Mouse (Mus musculus) ES-Bruce4 (cell line): Measurements from ENCODE around the gene Schip1. TPM values are rescaled to one million over a fixed set of nuclear protein-coding genes. Genes with fewer than 3 reads are reported as not detected.

ENCODE experiments used
- H3K27ac ChIP-seq: 2 replicates; pipeline ENCODE4 v1.5.1; 2012; ENCODE audit warnings: low read length, inconsistent platforms; ENCODE audit not compliant: insufficient read depth
- H3K27me3 ChIP-seq: 2 replicates; pipeline ENCODE4 v1.6.1; 2012; ENCODE audit warnings: mild to moderate bottlenecking, low read length, inconsistent platforms; ENCODE audit not compliant: control insufficient read depth, poor library complexity, insufficient read depth, severe bottlenecking
- H3K36me3 ChIP-seq: 2 replicates; pipeline ENCODE4 v1.6.1; 2012; ENCODE audit warnings: inconsistent platforms, mild to moderate bottlenecking, low read length, moderate library complexity; ENCODE audit not compliant: control insufficient read depth, poor library complexity, insufficient read depth, severe bottlenecking
- H3K4me1 ChIP-seq: one replicate; pipeline ENCODE4 v1.8.1; 2011; ENCODE audit warnings: low read length; ENCODE audit not compliant: control insufficient read depth, insufficient read depth
- H3K4me3 ChIP-seq: 2 replicates; pipeline ENCODE4 v1.5.1; 2011; ENCODE audit warnings: low read depth, mild to moderate bottlenecking, low read length
- H3K9ac ChIP-seq: 2 replicates; pipeline ENCODE4 v1.6.1; 2012; ENCODE audit warnings: low read depth, mild to moderate bottlenecking, inconsistent platforms; ENCODE audit not compliant: poor library complexity, severe bottlenecking
- H3K9me3 ChIP-seq: replicated peaks from 2 replicates; pipeline ENCODE4 v1.6.1; 2012; ENCODE audit warnings: mild to moderate bottlenecking, low read length, inconsistent platforms; ENCODE audit not compliant: control insufficient read depth, poor library complexity, insufficient read depth, severe bottlenecking
- CTCF ChIP-seq: IDR thresholded peaks from one replicate; pipeline ENCODE4 v1.8.1; 2011; ENCODE audit warnings: low read depth, low read length
- EP300 ChIP-seq: IDR thresholded peaks from 2 replicates; pipeline ENCODE4 v1.6.1; 2011; ENCODE audit warnings: low read depth, low read length; ENCODE audit not compliant: insufficient read depth
- POLR2A ChIP-seq: IDR thresholded peaks from one replicate; pipeline ENCODE4 v1.8.1; 2011; ENCODE audit warnings: low read length; ENCODE audit not compliant: insufficient read depth
- polyA plus RNA-seq: library from polyadenylated mRNA; stranded (reverse); fragments of >200 nt; gene quantifications from 2 replicates; pipeline ENCODE4 v1.2.4, GENCODE M21; 2011; ENCODE audit warnings: low read depth; ENCODE audit not compliant: missing spikeins, insufficient read depth, insufficient read length

Schip1 gene
- 82.1 and 85.2 TPM in 2 replicates for polyA plus RNA-seq

- H3K4me3 ChIP-seq = no peak within 1 kb of the TSS
- no peak within 1 kb of the TSS for H3K9ac ChIP-seq
- H3K27me3 ChIP-seq = no peaks in the 10 kb centered on the region
- no peak within 1 kb of the TSS for H3K27ac ChIP-seq
- H3K36me3 ChIP-seq = no peaks in the 10 kb centered on the region
- no peak for TF ChIP-seq EP300
- TF ChIP-seq CTCF = no peak
- TF ChIP-seq POLR2A = no peak
- H3K4me1 ChIP-seq = no peaks in the 10 kb centered on the region
- no peaks in the 10 kb centered on the region for H3K9me3 ChIP-seq
Measured at GRCm38 (mm10) chr3:68064731-68065130, at the start of gene Schip1. TSS of gene Schip1 (plus strand) at chr3:68064802.

GRCm38 (mm10) chr3:68015786-68016185 lies 48.8 kb upstream of the Schip1 start:
- H3K9ac ChIP-seq = no peak overlapping the region
- no peak overlapping the region for H3K27ac ChIP-seq
- TF ChIP-seq CTCF (no peak), EP300 (no peak), POLR2A (no peak)
- no peaks in the 10 kb centered on the region for H3K4me1 ChIP-seq
- H3K9me3 ChIP-seq = no peaks in the 10 kb centered on the region
- peaks cover 2% of the 10 kb centered on the region for H3K27me3 ChIP-seq
- H3K4me3 ChIP-seq = no peak overlapping the region
- no peaks in the 10 kb centered on the region for H3K36me3 ChIP-seq

- no peak overlapping the region for H3K9ac ChIP-seq
- H3K36me3 ChIP-seq = no peaks in the 10 kb centered on the region
- no peak overlapping the region for H3K4me3 ChIP-seq
- H3K4me1 ChIP-seq = no peaks in the 10 kb centered on the region
- peaks cover 2% of the 10 kb centered on the region; the same call in 1 of the 2 replicates for H3K27me3 ChIP-seq
- no peak for TF ChIP-seq POLR2A
- no peak for TF ChIP-seq CTCF
- no peak for TF ChIP-seq EP300
- H3K9me3 ChIP-seq = no peaks in the 10 kb centered on the region
- no peak overlapping the region for H3K27ac ChIP-seq
Measured at GRCm38 (mm10) chr3:68019401-68019800, 45.2 kb upstream of the Schip1 start.

- Histone ChIP-seq H3K9ac (no peak overlapping the region), H3K27me3 (no peaks in the 10 kb centered on the region), H3K27ac (no peak overlapping the region), H3K4me1 (no peaks in the 10 kb centered on the region), H3K36me3 (no peaks in the 10 kb centered on the region), H3K4me3 (no peak overlapping the region), H3K9me3 (no peaks in the 10 kb centered on the region)
- TF ChIP-seq POLR2A = no peak
Measured at GRCm38 (mm10) chr3:68036097-68036496, 28.5 kb upstream of the Schip1 start.

- Histone ChIP-seq H3K9me3 (no peaks in the 10 kb centered on the region), H3K27ac (no peak overlapping the region), H3K36me3 (no peaks in the 10 kb centered on the region), H3K4me3 (no peak overlapping the region), H3K9ac (no peak overlapping the region), H3K27me3 (no peaks in the 10 kb centered on the region), H3K4me1 (no peaks in the 10 kb centered on the region)
- no peak for TF ChIP-seq CTCF
- TF ChIP-seq POLR2A = no peak
- TF ChIP-seq EP300 = no peak
Measured at GRCm38 (mm10) chr3:68042951-68043350, 21.7 kb upstream of the Schip1 start.

GRCm38 (mm10) chr3:68045475-68046416 lies 18.9 kb upstream of the Schip1 start:
- H3K9me3 ChIP-seq = no peaks in the 10 kb centered on the region
- no peaks in the 10 kb centered on the region for H3K27me3 ChIP-seq
- H3K4me1 ChIP-seq = no peaks in the 10 kb centered on the region
- no peak overlapping the region for H3K9ac ChIP-seq
- no peak for TF ChIP-seq POLR2A
- peak; percentile 6 for TF ChIP-seq CTCF
- H3K4me3 ChIP-seq = no peak overlapping the region
- no peaks in the 10 kb centered on the region for H3K36me3 ChIP-seq
- H3K27ac ChIP-seq = no peak overlapping the region
